Mouse (Mus musculus) layer of hippocampus, adult 9-11 months (tissue): Measurements from ENCODE around the gene Trappc6a.
A peak's percentile ranks its signal among the peaks of the same experiment; 100 is the strongest.

Experiments
- DNase-seq: peaks from one replicate; pipeline ENCODE4 v3.0.0; 2022

Gene Trappc6a

DNA sequence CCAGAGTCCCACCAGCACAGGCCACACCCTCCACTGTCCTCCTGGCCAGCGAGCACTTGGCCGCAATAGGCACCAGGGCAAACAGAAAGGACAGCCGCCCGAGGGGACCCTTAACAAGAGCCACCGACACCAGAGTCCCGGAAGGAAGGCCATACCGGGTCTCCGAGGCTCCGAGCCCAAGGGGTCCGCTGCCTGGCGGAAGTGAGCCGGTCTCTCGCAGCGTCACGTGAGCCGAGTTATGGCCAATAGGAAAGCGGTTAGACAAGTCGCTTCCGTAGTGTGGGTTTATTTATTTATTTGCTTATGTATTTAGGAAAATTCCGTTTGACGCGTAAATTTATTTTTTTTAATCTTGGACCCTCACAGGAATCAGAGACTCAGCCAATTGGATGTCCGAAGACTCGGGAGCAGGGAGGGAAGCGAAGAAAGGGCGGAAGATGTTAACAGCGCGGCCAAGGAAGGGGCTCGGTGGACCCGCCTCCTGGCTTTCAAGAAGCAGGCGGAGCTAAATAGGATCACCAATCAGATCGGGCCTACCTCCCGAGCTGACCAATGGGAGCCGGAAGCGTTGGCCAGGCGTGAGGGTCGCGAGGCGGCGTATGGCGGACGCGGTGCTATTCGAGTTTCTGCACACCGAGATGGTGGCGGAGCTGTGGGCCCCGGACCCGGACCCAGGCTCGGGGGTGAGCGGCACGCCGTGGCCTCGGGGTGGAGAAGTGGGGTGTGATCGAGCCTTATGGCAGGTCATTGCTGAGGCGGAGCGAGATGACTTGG lies at the start of gene Trappc6a, which contains the start of gene Bloc1s3:
Gene Trappc6a, plus strand, starts transcription at position 246 of the 774 bp plus-strand sequence.
Gene Bloc1s3, minus strand, starts transcription at position 218 of the 774 bp plus-strand sequence.
- DNase-seq: peak; percentile 94

DNA sequence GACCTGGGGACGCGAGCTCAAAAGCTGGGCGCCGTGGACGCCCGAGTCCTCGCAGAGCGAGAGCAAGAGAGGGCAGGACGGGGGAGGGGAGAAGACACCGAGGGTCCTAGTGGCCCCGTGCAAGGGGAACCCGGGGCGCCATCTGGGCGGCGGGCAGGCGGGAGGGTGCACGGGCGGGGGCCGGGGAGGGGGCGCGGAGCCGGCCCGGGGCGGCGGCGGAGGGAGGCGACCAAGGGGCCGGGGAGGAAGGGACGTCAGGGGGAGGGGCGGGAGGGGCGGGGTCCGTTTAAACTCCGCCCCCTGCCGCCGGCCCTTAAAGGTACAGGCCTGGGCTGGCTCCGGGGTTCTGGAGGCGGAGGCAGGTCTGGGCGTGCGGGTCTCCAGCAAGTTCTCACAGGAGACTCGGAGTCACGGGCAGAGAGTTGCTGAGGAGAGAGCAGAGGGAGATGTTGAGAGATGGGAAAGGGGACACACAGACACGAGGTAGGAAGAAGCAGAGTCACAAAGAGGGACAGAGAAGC lies 49.5 kb upstream of the Trappc6a start, which contains the start of gene Mark4:
Gene Mark4, minus strand, starts transcription at position 231 of the 521 bp plus-strand sequence.
- peak; percentile 65 for DNase-seq

DNA sequence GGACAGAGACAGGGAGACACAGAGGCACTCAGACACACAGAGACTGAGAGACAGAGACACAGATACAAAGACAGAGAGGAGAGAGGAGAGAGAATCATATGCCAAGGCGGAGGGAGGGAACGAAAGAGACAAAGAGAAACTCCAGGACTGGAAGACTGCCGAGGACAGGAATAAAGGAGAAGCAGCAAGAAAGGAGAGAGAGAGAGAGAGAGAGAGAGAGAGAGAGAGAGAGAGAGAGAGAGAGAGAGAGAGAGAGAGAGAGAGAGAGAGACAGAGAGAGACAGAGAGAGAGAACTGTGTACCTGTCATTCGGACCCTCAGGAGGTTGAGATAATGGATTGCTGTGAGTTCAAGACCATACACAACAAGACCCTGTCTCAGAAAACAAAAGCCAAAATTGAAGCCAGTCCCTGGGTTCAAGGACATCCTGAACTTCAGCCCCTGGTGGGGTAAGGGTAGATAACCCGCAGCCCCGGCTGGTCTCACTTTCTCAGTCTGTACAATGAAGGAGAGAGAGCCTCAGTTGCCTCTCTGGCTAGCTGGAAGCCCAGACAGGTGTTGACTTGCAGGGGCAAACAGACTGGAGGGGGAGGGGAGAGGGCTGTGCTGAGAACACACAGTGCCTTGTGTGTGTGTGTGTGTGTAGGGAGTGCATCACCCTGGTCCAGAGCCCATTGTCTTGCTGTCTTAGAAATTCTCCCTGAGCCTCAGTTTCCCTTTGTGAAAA lies 48.9 kb upstream of the Trappc6a start:
- no peak for DNase-seq

DNA sequence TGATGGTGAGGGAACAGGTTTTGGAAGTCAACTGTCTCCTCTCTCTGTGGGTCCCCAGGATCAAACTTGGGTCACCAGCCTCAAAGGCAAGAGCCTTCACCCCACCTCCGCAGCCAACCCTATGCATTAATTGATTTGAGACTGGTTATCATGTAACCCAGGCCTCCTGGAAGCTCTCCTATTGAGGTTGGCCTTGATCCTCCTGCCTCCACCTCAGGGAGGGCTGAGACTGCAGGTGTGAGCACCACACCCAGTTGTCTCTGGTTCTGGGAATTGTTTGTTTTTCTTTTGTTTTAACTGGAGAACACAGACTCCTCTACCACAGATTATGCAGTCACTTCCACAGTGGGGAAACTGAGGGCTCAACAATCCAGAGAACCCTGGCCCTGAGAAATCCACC lies 47.7 kb upstream of the Trappc6a start:
- DNase-seq: no peak

DNA sequence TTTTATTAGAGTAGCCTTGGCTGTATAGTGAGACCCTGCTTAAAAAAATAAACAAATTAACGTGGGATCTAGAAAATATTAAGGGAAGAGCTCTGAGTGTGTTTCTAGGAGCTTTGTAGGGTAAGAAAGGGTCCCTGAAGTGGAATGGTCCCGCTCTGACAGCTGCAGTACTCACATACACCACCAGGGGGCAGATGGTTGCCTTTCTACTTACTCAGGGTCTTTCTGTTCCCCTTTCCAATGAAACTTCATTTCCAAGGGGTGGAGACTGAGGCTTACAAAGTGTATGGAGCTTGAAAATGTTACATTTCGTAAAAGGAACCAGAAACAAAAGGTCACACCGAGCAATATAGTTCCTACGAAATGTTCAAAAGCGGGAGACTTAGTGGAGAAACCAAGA lies 46.7 kb upstream of the Trappc6a start:
- no peak for DNase-seq

DNA sequence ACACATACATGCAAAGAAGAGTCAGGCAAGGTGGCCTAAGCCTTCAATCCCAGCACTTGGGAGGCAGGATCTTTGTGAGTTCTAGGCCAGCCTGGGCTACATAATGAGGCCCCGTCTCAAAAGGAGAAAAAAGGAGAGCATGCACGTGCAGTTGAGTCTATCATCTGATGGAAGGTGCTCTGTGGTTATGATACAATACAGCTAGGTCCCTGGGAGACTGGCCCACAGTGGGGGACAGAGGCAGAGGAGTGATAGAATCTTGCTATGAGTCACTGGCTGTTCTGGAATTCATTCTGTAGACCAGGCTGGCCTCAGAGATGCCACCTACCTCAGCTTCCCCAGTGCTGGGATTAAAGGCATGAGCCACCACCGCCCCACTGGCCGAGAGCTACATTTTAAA lies 45.8 kb upstream of the Trappc6a start:
- DNase-seq: no peak

DNA sequence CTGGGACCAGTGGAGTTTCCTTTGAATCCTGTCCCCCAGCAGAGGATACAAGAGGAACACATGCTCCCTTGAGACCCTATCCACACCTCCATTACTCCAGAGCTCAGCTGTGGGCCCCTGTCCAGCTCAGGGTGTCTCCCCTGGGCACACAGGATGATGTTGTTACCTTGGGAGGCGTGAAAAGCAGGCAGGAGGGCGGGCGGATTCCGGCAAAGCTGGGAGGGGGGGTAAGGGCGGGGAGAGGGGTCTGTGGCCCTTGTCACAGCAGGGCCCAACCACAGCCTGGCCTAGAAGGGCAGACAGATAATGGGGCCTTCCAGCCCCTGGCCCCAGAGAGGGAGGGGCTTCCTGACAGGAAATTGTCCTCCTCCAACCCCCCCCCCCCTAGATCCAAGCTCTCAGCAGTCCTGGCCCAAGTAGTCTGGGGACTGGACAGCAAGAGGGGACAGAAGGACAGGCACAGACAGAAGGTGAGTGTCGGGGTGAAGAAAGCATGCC lies 45.3 kb upstream of the Trappc6a start, which contains the start of gene Exoc3l2:
Gene Exoc3l2, plus strand, starts transcription at position 448 of the 498 bp plus-strand sequence.
- DNase-seq: no peak

DNA sequence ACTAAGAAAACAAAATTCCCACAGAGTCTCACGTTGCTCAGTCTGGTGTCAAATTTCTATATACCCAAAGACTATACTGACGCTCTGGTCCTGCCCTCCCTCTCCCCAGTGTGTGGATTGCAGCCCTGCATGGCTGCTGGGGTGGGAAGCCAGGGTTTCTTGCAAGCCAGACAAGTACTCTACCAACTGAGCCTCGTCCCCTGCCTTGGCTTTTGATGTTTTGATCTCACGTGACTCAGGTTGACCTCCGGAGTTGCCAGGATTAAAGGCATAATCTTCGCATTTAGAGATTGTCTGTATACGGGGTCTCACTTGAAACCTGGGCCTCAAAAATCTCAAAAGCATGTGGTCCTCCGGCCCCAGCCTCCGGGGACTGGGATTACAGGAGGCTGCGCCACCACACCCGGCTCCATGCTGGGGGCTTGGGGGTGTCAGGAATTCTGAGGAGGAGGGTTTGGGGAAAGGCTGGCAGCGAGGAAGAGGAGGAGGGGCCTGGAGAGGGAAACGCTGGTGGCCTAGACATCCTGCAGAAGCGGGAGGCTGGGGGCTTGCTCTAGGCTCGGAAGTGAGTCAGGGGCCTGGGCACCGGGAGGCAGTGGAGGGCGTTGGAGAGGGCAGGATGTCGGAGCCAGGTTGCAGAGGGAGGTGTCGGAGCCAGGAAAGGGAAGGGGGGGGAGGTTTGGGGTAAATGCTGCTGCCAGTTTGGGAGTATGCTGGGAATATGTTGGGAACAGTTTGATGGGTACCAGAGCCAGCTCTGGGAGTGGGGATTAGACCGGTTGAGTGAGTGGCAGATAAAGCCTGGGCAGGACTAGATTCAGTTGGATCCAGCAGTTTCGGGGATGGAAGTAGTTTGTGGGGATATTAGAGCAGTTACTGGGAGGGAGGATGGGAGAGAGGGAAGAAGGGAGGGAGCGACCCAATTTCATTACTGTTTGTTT lies 43.6 kb upstream of the Trappc6a start:
- no peak for DNase-seq

DNA sequence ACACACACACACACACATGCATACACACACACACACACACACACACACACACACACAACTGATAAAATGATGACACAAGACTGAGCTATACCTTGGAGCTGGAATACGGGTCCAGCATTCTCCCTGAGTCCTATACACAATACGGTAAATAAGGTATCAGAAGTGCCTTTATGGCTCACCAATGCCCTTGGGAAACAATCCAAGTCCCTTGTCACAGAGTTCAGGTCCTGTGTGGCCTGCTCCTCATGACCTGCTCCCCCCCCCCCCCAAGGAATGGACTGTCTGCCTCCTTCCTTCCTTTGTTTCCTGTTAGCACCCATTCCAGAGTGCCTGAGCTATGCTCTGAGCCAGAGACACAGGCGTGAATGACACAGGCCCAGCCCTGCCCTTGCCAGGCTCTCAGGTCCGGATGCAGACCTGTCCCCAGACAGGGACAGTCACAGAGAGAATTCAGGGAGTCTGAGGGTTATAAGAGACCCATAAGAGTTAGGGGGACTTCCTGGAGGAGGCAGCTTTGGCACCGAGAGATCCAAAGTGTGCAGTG lies 41.5 kb upstream of the Trappc6a start:
- DNase-seq: no peak

DNA sequence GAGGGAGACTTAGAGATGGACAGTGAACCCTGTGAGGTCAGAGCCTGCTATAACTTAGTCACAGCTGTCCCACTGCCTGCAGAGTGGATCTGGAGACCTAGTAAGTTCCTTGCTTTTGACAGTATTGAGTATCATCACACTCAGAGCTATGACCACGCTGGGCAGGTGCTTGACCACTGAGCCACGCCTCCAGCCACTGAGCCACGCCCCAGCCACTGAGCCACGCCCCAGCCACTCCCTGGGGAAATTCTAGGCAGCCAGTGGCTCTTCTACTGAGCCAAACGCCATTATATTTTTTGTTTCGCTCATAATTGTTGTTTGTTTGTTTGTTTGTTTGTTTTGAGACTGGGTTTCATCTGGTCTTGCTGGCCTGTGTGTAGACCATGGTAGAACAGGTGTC lies 40.6 kb upstream of the Trappc6a start:
- DNase-seq: no peak

DNA sequence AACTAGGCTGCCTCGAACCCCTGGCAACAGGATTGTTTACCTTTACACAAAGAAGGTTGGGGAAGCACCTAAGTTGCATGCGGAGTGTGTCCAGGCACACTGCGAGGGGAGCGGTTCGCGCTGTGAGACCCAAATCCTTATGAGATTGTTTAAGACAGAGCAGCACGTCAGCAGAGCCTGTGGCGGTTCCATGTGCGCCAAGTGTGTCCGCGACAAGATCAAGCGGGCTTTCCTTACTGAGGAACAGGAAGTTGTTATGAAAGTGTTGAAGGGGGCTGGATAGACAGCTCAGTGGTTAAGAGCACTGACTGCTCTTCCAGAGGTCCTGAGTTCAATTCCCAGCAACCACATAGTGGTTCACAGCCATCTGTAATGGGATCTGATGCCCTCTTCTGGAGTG lies 39.9 kb upstream of the Trappc6a start:
- no peak for DNase-seq

DNA sequence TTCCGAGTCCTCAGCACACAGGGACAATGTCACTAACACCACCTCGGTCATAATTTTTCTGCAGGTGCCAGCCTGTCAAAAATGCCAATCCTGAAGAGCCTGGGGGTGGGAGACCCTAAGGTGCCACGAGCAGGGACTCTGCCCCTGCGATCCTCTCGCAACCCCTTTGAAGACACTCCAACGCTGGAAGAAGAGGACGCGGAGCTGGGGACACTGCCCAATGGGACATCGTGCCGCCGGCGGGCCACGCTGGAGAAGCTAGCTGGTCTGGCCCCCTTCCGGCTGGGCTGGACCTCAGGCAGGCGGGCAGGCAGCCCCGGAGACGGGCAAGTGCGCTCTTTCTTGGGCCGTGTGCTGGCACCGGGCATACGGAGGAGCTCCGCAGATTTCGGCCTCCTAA lies 38.8 kb upstream of the Trappc6a start:
- DNase-seq: no peak

DNA sequence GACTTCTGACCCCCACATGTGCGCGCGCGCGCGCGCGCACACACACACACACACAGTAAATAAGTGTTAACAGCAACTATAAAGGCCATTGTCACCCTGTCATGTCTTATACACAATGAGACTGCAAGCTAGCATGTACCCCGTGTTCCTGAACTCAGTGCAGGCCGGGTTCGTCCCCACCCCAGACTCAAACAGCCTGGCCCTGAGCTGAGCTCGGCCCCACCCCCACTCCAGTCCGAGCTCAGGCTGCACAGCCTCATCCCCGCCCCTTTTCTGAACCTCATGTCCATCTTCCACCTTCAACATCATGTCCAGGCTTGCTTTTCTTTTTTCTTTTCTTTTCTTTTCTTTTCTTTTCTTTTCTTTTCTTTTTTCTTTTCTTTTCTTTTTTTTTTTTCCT lies 37.9 kb upstream of the Trappc6a start:
- no peak for DNase-seq

DNA sequence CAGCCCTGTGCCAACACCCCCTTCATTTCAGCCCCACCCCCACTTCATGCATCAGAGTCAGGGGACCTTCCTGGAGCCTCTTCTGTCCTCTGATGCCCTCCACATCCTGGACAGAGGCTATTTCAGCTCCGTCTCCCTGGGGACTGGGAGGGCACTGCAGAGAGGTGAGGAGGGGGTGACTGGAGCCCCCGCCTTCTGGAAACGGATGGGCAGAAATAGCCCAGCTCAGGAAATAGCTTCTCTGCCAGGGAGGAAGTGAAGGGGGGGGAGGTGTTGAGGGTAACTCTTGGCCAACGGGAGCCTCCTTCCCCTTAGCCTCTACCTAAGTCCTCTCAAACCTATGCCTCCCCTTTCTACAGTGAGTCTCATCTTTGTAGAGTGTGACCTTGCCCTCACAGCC lies 35.8 kb upstream of the Trappc6a start:
- no peak for DNase-seq

DNA sequence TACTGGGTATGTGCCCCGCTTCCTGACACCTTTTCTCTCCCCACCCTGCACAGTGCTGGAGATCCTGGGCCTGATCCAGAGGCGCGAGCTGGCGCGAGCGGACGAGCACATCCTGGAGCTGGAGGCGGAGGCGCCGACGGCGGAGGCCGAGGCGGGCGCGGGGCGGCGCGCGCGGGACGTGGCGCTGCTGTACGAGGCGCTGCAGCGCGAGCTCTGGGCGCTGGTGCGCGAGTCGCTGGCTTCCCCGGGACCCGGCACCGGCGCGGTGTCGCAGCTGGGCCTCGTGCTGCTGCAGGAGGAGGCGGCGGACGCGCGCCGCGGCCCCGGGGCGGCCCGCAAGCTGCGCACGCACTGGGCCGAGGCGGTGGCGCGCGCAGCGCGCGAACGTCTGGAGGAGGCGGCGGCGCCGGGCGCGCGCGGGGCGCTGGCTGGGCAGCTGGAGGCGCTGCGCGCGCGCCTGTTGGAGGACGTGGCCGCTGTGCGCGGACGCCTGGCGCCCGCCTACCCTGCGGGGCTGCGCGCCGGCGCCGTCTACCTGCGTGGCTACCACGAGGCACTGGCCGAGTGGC lies 34.2 kb upstream of the Trappc6a start:
- peak; percentile 85 for DNase-seq

DNA sequence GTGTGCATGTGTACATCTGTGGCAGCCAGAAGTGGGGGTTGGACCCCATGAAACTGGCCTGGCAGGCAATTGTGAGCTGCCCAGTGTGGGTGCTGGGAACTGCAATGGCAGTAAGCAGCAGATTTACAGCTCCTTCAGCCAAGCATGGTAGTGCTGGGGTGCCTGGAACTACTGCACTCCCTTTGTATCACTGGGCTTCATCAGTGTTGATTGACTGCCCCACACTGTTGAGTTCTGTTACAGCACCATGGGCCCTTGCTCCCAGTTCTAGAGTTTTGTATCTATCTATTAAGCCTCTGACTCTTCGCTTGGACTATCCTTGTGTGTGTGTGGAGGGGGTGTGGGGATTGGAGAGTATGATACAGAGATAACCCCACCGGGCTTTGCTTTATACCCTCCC lies 31.1 kb upstream of the Trappc6a start:
- no peak for DNase-seq

DNA sequence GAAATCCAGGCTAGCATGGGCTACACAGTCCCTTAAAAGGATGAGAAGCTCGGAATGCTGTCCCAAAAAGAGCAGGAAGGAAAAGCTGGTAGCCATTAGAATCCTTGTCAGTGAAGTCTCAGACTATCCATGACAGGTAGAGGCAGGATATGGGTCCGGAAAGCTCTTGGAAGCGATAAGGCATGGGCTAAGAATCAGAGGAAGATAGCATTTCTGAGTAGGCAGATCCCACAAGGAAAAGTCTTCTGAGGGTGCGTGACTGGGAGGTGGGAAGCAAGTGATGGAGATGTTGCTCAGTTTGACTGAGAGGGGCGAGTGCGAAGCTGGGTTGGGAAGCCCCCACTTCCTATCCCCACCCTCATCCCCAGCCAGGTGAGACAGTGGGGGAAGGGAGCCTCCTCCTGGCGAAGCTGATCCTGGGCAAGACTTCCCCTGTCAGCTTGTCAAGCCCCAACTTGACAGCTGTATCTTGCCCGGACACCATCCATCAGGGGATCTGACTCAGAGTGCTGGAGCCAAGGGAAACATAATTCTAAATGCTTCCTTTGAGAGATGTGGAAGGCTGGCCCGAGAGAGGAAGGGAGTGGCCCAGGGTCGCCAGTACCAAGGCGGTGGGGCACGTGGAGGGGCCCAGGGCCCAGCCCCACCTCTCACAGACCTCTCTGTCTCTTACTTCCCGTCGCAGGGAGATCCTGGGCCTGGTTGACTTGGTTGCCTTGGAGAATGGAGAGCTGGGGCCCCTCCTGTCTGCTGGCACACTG lies 30.4 kb upstream of the Trappc6a start:
- DNase-seq: no peak

DNA sequence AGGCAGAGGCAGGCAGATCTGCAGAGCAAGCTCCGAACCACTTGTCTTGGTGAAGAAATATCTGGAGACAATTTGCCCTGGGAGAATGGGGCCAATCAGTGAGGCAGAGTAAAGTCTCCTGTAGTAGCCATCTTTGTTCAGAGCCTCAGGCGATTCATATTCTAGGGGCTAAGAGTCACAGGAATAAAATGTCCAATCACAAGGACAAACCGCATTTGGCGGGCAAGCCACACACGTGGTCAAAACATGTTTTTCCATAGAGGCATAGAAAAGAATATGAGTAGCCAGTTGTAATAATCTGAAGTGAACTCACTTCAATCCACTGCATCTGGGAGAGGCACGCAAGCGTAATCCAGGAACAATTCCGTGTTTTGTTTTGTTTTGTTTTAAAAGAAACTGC lies 24.9 kb upstream of the Trappc6a start:
- no peak for DNase-seq

DNA sequence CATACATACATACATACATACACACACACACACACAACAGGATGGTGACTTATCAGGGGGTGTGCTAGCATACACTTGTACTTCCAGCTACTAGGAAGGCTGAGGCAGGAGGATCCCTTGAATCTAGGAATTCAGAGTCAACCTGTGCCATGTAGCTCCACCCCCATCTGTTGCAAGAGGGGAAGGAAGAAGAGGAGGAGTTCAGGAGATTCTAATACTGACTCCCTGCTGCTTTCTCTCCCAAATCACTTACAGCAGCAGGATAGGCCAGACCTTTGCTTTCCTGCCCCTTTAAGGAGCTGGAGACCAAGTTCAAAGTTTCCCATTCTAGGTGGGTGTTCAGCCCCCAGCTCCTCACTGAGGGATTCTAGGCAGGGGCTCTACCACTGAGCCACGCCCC lies 22.7 kb upstream of the Trappc6a start:
- no peak for DNase-seq

DNA sequence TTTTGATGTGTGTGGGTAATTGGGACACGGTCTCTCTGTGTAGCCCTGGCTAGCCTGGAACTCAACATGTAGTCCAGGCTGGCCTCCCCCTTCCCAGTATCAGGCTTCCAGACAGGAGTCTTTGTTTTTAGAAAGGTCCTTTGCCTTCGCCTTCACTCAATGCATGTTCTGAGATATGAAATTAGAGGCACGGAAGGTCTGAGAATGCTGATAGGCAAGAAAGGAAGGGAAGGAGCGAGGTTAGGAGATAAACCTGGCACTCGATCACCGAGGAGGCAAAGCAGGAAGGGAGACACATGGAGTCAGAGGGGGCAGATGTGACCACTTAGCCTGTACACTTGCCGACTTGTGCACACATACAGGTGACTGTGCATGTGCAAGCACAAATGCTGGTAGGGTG lies 21.6 kb upstream of the Trappc6a start:
- no peak for DNase-seq

DNA sequence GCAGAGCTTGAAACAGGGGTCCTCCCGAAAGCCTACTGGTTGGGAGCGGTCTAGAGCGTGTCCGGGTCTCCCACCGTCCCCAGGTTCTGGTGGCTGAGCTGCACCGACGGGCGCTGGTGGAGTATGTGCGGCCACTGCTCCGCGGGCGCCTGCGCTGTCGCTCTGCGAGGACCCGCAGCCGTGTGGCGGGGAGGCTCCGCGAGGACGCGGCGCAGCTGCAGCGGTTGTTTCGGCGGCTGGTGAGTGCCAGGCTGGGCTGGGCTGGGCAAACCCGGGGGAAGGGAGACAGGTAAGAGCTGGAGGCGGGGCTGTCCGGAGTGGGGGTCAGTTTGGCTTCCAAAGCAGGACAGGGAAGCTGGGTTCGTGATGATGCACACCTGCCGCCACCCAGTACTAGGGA lies 18.7 kb upstream of the Trappc6a start:
- DNase-seq: no peak
